Mouse (Mus musculus) right cerebral cortex, postnatal 14 days (tissue): ENCODE measurements around the gene Nmt2.

Experiments
- DNase-seq: peaks from one replicate; pipeline ENCODE4 v3.0.0; 2022

Gene Nmt2

DNA sequence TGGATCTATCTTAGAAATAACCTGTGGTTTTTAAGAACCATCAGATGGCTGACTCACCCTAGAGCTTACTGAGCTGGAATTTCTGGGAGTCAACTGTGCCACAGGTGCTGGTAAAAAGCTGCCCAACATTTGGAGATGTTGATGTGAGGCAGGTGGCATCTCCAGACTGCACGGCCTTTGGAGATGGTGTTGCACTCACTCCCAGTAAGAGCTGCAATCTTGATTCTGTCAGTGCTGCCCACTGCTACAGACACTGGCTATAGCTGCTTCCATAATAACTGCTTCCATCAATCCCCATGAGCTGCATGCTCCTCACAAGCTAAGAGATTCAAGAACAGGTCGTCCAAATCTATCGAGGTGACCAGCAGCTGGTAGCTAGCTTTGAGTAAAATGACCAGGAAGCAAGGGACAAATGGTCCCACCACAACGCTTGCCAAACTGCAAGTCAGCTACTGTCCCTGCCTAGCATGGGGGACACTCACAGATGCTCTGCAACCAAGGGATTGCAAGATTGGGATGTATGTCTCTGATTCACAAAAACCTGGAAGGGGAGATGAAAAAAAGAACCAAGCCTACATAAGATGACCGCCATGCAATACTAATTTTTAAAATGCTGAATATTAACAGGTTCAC lies 47.2 kb downstream of the Nmt2 start:
- no peak for DNase-seq

- DNase-seq: no peak
These were observed 48.0 kb downstream of the Nmt2 start for GRCm38 (mm10) chr2:3332056-3332455.

- DNase-seq: peak; percentile 97
These were observed 48.7 kb downstream of the Nmt2 start, which contains the start of gene Rpp38 for GRCm38 (mm10) chr2:3332484-3333242. Rpp38 (minus strand) TSS chr2:3332643.

GRCm38 (mm10) chr2:3333761-3334160 lies 49.7 kb downstream of the Nmt2 start:
- DNase-seq: no peak

- DNase-seq: peak; percentile 65
These were observed 51.7 kb downstream of the Nmt2 start, which contains the start of gene Acbd7 for GRCm38 (mm10) chr2:3335611-3336301. Acbd7 (plus strand) TSS chr2:3336168.

GRCm38 (mm10) chr2:3348422-3348821 lies 64.4 kb downstream of the Nmt2 start:
- DNase-seq: no peak

DNA sequence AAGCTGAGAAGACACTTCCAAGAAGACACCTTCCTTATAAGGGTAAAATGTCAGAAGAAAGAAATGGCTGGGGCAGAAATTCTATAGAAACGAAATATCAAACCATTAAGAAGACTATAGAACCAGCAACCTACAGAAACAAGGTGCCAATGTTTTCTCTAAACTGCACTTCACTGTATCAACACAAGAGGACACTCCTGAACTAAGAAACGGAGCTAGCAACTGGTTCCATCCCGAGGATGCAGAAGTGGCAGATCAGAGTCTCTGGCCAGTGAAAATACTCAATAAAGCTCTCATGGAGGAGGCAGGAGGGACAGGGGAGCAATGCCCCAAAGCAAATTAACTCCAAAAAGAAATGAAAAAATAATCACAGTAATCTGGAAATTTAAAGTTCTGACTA lies 64.9 kb downstream of the Nmt2 start:
- no peak for DNase-seq

- DNase-seq: no peak
These were observed 69.1 kb downstream of the Nmt2 start for GRCm38 (mm10) chr2:3353160-3353559.

DNA sequence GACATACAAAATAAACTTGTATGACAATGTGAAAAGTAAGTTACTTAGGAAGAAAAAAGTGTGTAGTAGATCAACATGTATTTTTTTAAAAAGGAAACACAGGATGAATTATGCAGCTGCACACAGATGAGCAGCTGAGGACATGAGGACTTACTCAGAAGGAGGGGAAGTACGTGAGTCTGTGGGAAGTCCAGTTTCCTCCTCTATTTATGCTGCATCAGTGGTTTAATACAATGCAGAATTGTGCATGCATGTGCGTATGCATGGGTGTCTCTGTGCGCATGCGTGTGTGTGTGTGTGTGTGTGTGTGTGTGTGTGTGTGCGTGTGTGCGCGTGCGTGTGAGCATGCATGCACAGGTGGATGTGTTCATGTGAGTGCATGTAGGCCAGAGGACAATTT lies 71.8 kb downstream of the Nmt2 start:
- DNase-seq: no peak

DNA sequence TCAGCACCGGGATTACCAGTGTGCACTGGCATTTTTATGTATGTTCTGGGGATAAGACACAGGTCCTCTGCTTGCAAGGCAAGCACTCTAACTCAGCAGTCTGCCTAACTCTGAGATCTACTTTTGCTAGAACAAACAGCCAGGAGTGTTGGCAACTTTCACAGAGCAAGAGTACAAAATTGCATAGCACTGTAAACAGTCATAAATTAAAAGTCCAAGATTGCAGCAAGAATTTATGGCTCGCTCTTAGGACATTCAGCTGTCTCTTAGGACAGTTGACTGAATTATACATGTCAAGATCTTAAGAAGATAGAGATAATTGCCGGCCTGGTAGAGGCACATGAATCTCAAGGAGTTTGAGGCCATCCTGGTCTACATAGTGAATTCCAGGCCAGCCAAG lies 72.3 kb downstream of the Nmt2 start:
- DNase-seq: no peak

DNA sequence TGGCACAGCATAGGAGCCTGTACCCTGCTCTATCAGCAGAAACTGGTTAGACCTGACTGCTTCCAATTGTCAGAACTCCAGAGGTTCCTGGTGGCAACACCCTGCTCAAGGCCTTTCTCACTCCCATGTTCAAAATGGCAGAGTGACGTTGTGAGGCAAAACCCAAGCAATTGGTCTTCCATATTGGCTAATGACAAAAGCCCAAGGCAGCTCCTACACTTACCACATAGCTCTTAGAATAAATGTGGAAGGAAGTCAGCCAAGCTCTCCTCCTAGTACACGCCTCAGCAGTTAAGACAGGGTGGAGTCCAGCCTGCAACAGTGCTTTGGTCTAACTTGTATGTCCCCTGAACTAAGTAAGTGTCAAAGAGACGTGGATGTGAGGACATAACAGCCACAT lies 73.9 kb downstream of the Nmt2 start:
- no peak for DNase-seq

DNA sequence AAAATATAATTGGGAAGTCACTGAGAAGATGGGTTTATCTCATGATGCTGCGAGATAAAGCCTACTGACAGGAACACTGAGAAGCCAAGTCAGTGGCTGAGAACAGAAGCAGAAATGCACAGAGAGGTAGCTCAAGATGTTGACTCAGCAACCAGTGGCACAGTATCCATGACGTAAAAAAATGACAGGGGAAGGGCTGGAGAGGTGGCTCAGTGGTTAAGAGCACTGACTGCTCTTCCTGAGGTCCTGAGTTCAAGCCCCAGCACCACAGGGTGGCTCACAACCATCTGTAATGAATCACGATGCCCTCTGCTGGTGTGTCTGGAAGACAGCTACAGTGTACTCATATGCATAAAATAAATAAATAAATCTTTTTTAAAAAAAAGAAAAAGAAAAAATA lies 77.1 kb downstream of the Nmt2 start:
- DNase-seq: no peak

- DNase-seq: no peak
These were observed 81.1 kb downstream of the Nmt2 start for GRCm38 (mm10) chr2:3365127-3365526.
